14 mouse cellular contexts compared by ENCODE assay signal in the genomic region with DNA sequence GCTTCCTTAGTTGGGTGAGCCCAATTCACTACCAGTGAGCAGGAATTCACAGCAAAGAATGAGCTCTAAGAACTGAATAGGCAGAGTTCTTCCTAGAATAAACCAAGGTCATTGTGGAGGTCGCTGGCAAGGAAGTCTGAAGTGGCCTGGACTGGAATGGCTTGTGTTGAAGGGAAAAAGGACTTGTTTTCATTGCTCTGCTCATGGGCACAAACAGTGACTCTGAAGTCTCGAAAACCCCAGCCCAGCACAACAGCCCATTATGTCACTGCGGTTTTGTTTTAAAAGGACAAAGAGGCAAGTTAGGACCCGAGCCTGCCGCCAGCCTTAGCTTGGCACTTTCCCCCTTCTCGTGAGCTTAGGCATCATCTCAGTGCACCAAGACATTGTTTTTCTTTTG. TPM values are rescaled to one million over a fixed set of nuclear protein-coding genes. Genes with fewer than 3 reads are reported as not detected.
DNase-seq lines count a peak whose midpoint lies in the region; ATAC-seq lines count a peak whose summit lies in the region.
"Had no signal": no experiment of that assay in that cellular context is flagged by ENCODE, and none has a peak within 500 bp of the region (broad histone marks: within the 10 kb centered on the region; RNA-seq: fewer than 3 reads in every experiment).

No protein-coding gene starts in this region.

- WGBS in embryonic facial prominence, embryonic 14.5 days, result 26% methylated on average over 6 of the region's 6 CpGs
- WGBS in embryonic facial prominence, embryonic 10.5 days, result 30% methylated on average over 6 of the region's 6 CpGs
- 67% methylated on average over 6 of the region's 6 CpGs for WGBS in kidney, embryonic 15.5 days

- H3K4me1 ChIP-seq in embryonic facial prominence, embryonic 14.5 days (ENCODE audit: control insufficient read depth, insufficient read depth, low read length), result no peaks in the 10 kb centered on the region
- H3K4me1 ChIP-seq in embryonic facial prominence, embryonic 10.5 days, result peaks cover 27% of the 10 kb centered on the region; the same call in 1 of the 2 replicates
- no peaks in the 10 kb centered on the region for H3K4me1 ChIP-seq in kidney, embryonic 15.5 days
- H3K4me1 ChIP-seq: limb, embryonic 10.5 days; liver, embryonic 15.5 days; midbrain, embryonic 15.5 days had no signal

- no peak for DNase-seq in embryonic facial prominence, embryonic 14.5 days (ENCODE audit: low spot score)
- no peak for DNase-seq in embryonic facial prominence, embryonic 10.5 days (ENCODE audit: low spot score)
- DNase-seq in kidney, adult 8-10 months, result peak; percentile 13 to 14
- peak; percentile 31 to 38 for DNase-seq in right cerebral cortex, postnatal 10 days (ENCODE audit: low spot score in 2 of 2)
- no peak for DNase-seq in right cerebral cortex, postnatal 25 days
- DNase-seq in embryo, embryonic 10.5 days (ENCODE audit: low spot score), result no peak
- DNase-seq: gastrocnemius, postnatal 25 days; lung, postnatal 36 days had no signal

- no peak overlapping the region for H3K9ac ChIP-seq in embryonic facial prominence, embryonic 14.5 days (ENCODE audit: low read depth, low read length)
- no peak overlapping the region for H3K9ac ChIP-seq in kidney, embryonic 15.5 days
- H3K9ac ChIP-seq: liver, embryonic 15.5 days; midbrain, embryonic 15.5 days had no signal

- H3K9me3 ChIP-seq in embryonic facial prominence, embryonic 14.5 days (ENCODE audit: control insufficient read depth, low read length), result no peaks in the 10 kb centered on the region
- no peaks in the 10 kb centered on the region for H3K9me3 ChIP-seq in embryonic facial prominence, embryonic 10.5 days
- no peaks in the 10 kb centered on the region for H3K9me3 ChIP-seq in kidney, embryonic 15.5 days (replicated peaks)
- H3K9me3 ChIP-seq: limb, embryonic 10.5 days; liver, embryonic 15.5 days; midbrain, embryonic 15.5 days had no signal

- H3K4me3 ChIP-seq in embryonic facial prominence, embryonic 14.5 days (ENCODE audit: low read depth, low read length), result no peak overlapping the region
- no peak overlapping the region for H3K4me3 ChIP-seq in embryonic facial prominence, embryonic 10.5 days
- H3K4me3 ChIP-seq in kidney, embryonic 15.5 days (replicated peaks), result no peak overlapping the region
- H3K4me3 ChIP-seq: limb, embryonic 10.5 days; liver, embryonic 15.5 days; midbrain, embryonic 15.5 days had no signal

- H3K27ac ChIP-seq in embryonic facial prominence, embryonic 14.5 days (replicated peaks; ENCODE audit: low read depth, low read length), result no peak overlapping the region
- no peak overlapping the region for H3K27ac ChIP-seq in embryonic facial prominence, embryonic 10.5 days (replicated peaks)
- no peak overlapping the region for H3K27ac ChIP-seq in kidney, embryonic 15.5 days
- H3K27ac ChIP-seq: limb, embryonic 10.5 days; liver, embryonic 15.5 days; midbrain, embryonic 15.5 days; stomach, postnatal 0 days had no signal

- H3K36me3 ChIP-seq in embryonic facial prominence, embryonic 14.5 days (ENCODE audit: control insufficient read depth, insufficient read depth, low read length), result no peaks in the 10 kb centered on the region
- peaks cover 11% of the 10 kb centered on the region; the same call in 1 of the 2 replicates for H3K36me3 ChIP-seq in embryonic facial prominence, embryonic 10.5 days (replicated peaks)
- peaks cover 9% of the 10 kb centered on the region; the same call in 1 of the 2 replicates for H3K36me3 ChIP-seq in kidney, embryonic 15.5 days
- H3K36me3 ChIP-seq: liver, embryonic 15.5 days; midbrain, embryonic 15.5 days had no signal

- H3K27me3 ChIP-seq in embryonic facial prominence, embryonic 14.5 days (replicated peaks; ENCODE audit: control insufficient read depth, insufficient read depth, low read length), result no peaks in the 10 kb centered on the region
- H3K27me3 ChIP-seq in embryonic facial prominence, embryonic 10.5 days (replicated peaks; ENCODE audit: low read depth, poor library complexity, severe bottlenecking), result no peaks in the 10 kb centered on the region
- no peaks in the 10 kb centered on the region for H3K27me3 ChIP-seq in kidney, embryonic 15.5 days
- H3K27me3 ChIP-seq: liver, embryonic 15.5 days; midbrain, embryonic 15.5 days had no signal

- H3K4me2 ChIP-seq in embryonic facial prominence, embryonic 14.5 days (ENCODE audit: low read depth, low read length), result no peak overlapping the region
- H3K4me2 ChIP-seq in kidney, embryonic 15.5 days, result no peak overlapping the region
- H3K4me2 ChIP-seq: liver, embryonic 15.5 days; midbrain, embryonic 15.5 days had no signal

- ATAC-seq in embryonic facial prominence, embryonic 14.5 days (ENCODE audit: low read depth), result peak; percentile 37; the same call in 1 of the 2 replicates
- ATAC-seq in kidney, embryonic 15.5 days (replicated peaks; ENCODE audit: low FRiP score), result no peak
- ATAC-seq: intestine, postnatal 0 days; midbrain, embryonic 15.5 days had no signal

RNA-seq across cellular contexts. Expression of a gene that starts 8.5 kb away (rescaled TPM):
- polyA plus RNA-seq in embryonic facial prominence, embryonic 14.5 days (2014; fragmentation: Nextera tagmentation; extraction: Ambion mirVana), result 6.2 and 6.8 TPM in 2 replicates
- polyA plus RNA-seq in embryonic facial prominence, embryonic 10.5 days (2016; fragmentation: Nextera tagmentation; extraction: Ambion mirVana), result 4.3 and 5.7 TPM in 2 replicates
- 3.3 and 5.3 TPM in 2 replicates for polyA plus RNA-seq in kidney, embryonic 15.5 days (2015; fragmentation: Nextera tagmentation; extraction: Ambion mirVana)

Comparison
In these comparisons a context has a peak if more than half of its experiments do, and no peak if none do; other contexts are left out.
1. DNase-seq: peak in kidney, adult 8-10 months (2 of 2) and right cerebral cortex, postnatal 10 days (2 of 2); none in embryonic facial prominence, embryonic 14.5 days (single experiment), embryonic facial prominence, embryonic 10.5 days (single experiment), right cerebral cortex, postnatal 25 days (single experiment) and embryo, embryonic 10.5 days (single experiment).